Mouse (Mus musculus) kidney, postnatal 36 days (tissue): Measurements from ENCODE around the gene Chd1.

ENCODE experiments used
- DNase-seq, 2 experiments: peaks; one replicate each; pipeline ENCODE4 v3.0.0; 2021 to 2022; ENCODE audit warnings: mixed read lengths in 2 of 2

The Chd1 gene

GRCm38 (mm10) chr17:15704475-15705300 lies at the start of gene Chd1:
TSS of gene Chd1 (plus strand) at chr17:15704967.
- peak; percentile 95 for DNase-seq

- peak; percentile 7 to 19 for DNase-seq
These were observed 47.7 kb upstream of the Chd1 start for GRCm38 (mm10) chr17:15656881-15657607.

GRCm38 (mm10) chr17:15672870-15673269 lies 31.9 kb upstream of the Chd1 start:
- DNase-seq: no peak

- DNase-seq: no peak
These were observed 26.7 kb upstream of the Chd1 start for GRCm38 (mm10) chr17:15677970-15678645.

- DNase-seq: no peak
These were observed 24.7 kb upstream of the Chd1 start for GRCm38 (mm10) chr17:15679966-15680630.

- DNase-seq: no peak
These were observed 24.1 kb upstream of the Chd1 start for GRCm38 (mm10) chr17:15680661-15681060.

GRCm38 (mm10) chr17:15686396-15686795 lies 18.4 kb upstream of the Chd1 start:
- no peak for DNase-seq

- peak in 1 of 2 experiments; percentile 5 for DNase-seq
These were observed 14.5 kb upstream of the Chd1 start for GRCm38 (mm10) chr17:15690304-15690703.

GRCm38 (mm10) chr17:15695566-15695965 lies 9.2 kb upstream of the Chd1 start:
- DNase-seq: no peak

- no peak for DNase-seq
These were observed 5.8 kb upstream of the Chd1 start for GRCm38 (mm10) chr17:15698956-15699355.

- no peak for DNase-seq
These were observed 3.3 kb upstream of the Chd1 start for GRCm38 (mm10) chr17:15701505-15701904.

- DNase-seq: no peak
These were observed 651 bp upstream of the Chd1 start for GRCm38 (mm10) chr17:15704158-15704474.

GRCm38 (mm10) chr17:15705303-15706284 lies 827 bp downstream of the Chd1 start:
- DNase-seq: peak; percentile 62 to 68

GRCm38 (mm10) chr17:15714507-15714906 lies 9.7 kb downstream of the Chd1 start:
- no peak for DNase-seq

GRCm38 (mm10) chr17:15715013-15715902 lies 10.5 kb downstream of the Chd1 start:
- peak; percentile 29 to 63 for DNase-seq

GRCm38 (mm10) chr17:15715940-15716339 lies 11.2 kb downstream of the Chd1 start:
- no peak for DNase-seq

- no peak for DNase-seq
These were observed 16.1 kb downstream of the Chd1 start for GRCm38 (mm10) chr17:15720841-15721240.

- no peak for DNase-seq
These were observed 18.5 kb downstream of the Chd1 start for GRCm38 (mm10) chr17:15723291-15723690.

- DNase-seq: peak; percentile 53 to 63
These were observed 19.2 kb downstream of the Chd1 start for GRCm38 (mm10) chr17:15723866-15724475.

GRCm38 (mm10) chr17:15731706-15732105 lies 26.9 kb downstream of the Chd1 start:
- no peak for DNase-seq
